ENCODE assay signal across 9 mouse cellular contexts in the genomic region with DNA sequence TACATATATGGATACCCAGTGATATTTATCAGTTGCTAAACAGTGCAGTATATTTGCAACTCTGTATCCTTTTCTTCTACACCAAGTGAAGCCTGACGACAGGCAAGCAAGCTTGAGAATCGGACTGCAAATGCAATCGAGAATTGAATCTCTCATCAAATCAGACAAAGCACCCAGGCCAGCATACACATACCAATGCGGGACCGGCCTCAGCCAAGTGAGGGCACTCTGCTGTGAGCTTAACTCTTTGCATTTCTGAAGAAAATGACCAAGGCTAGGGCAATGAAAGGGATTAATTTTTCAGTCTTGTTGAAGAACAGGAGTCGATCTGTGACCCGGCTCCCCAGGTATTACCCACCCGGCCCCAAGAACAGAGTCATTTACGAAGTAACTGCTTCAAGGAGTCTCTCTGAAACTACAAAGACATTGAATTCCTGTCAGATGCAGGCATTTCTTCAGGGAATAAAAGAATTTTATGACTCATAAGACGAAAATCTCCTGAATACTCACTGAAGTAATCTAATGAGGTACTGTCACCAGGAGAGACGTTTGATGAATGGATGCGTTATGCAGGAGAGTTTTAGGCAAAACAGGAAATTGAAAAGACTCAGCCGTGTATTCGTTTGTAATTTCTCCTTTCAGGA.
A peak's percentile ranks its signal among the peaks of the same experiment; 100 is the strongest.
DNase-seq lines count a peak whose midpoint lies in the region; ATAC-seq and TF ChIP-seq lines count a peak whose summit lies in the region.
"Had no signal": no experiment of that assay in that cellular context is flagged by ENCODE, and none has a peak within 500 bp of the region (broad histone marks: within the 10 kb centered on the region; RNA-seq: fewer than 3 reads in every experiment).

No protein-coding gene starts in this region.

- H3K4me2 ChIP-seq in hindbrain, postnatal 0 days (ENCODE audit: low read depth, low read length) = no peak overlapping the region
- no peak overlapping the region for H3K4me2 ChIP-seq in neural tube, embryonic 15.5 days
- peak overlapping the region; percentile 6 for H3K4me2 ChIP-seq in forebrain, embryonic 16.5 days (ENCODE audit: low read length)

- peak; percentile 18 for DNase-seq in hindbrain, embryonic 10.5 days (ENCODE audit: low spot score)
- DNase-seq in hindbrain, postnatal 0 days (ENCODE audit: low spot score) = no peak
- DNase-seq in neural tube, embryonic 10.5 days (ENCODE audit: extremely low spot score, low spot score) = peak; percentile 12
- no peak for DNase-seq in layer of hippocampus, postnatal 36 days
- DNase-seq in ovary, postnatal 36 days (ENCODE audit: low spot score) = no peak
- DNase-seq: heart, adult 18-20 months had no signal

- 64% methylated on average over 14 of the region's 14 CpGs for WGBS in hindbrain, embryonic 10.5 days
- 49% methylated on average over 14 of the region's 14 CpGs for WGBS in hindbrain, postnatal 0 days
- 48% methylated on average over 14 of the region's 14 CpGs for WGBS in neural tube, embryonic 15.5 days
- WGBS in forebrain, embryonic 16.5 days = 7% methylated on average over 14 of the region's 14 CpGs

- H3K4me1 ChIP-seq in hindbrain, embryonic 10.5 days (replicated peaks) = 0 out of 2 replicates have a peak, but pooled peaks cover 9% of the 10 kb centered on the region
- H3K4me1 ChIP-seq in hindbrain, postnatal 0 days (ENCODE audit: insufficient read depth, low read length) = no peaks in the 10 kb centered on the region
- peaks cover 14% of the 10 kb centered on the region for H3K4me1 ChIP-seq in neural tube, embryonic 15.5 days
- peaks cover 14% of the 10 kb centered on the region for H3K4me1 ChIP-seq in forebrain, embryonic 16.5 days (replicated peaks; ENCODE audit: control insufficient read depth, insufficient read depth, low read length)

- H3K36me3 ChIP-seq in hindbrain, embryonic 10.5 days = no peaks in the 10 kb centered on the region
- H3K36me3 ChIP-seq in hindbrain, postnatal 0 days (ENCODE audit: insufficient read depth, low read length) = no peaks in the 10 kb centered on the region
- no peaks in the 10 kb centered on the region for H3K36me3 ChIP-seq in neural tube, embryonic 15.5 days
- H3K36me3 ChIP-seq in forebrain, embryonic 16.5 days (ENCODE audit: control insufficient read depth, insufficient read depth) = no peaks in the 10 kb centered on the region

- no peaks in the 10 kb centered on the region for H3K9me3 ChIP-seq in hindbrain, embryonic 10.5 days
- H3K9me3 ChIP-seq in hindbrain, postnatal 0 days (ENCODE audit: low read length) = no peaks in the 10 kb centered on the region
- no peaks in the 10 kb centered on the region for H3K9me3 ChIP-seq in neural tube, embryonic 15.5 days (replicated peaks)
- no peaks in the 10 kb centered on the region for H3K9me3 ChIP-seq in forebrain, embryonic 16.5 days (ENCODE audit: control insufficient read depth, low read length)

- H3K27ac ChIP-seq in hindbrain, embryonic 10.5 days = no peak overlapping the region
- H3K27ac ChIP-seq in hindbrain, postnatal 0 days = no peak overlapping the region
- no peak overlapping the region for H3K27ac ChIP-seq in neural tube, embryonic 15.5 days (replicated peaks)
- no peak overlapping the region for H3K27ac ChIP-seq in forebrain, embryonic 16.5 days (ENCODE audit: low read length)
- H3K27ac ChIP-seq: macrophage had no signal

- no peaks in the 10 kb centered on the region for H3K27me3 ChIP-seq in hindbrain, embryonic 10.5 days (ENCODE audit: insufficient read depth, poor library complexity, severe bottlenecking)
- H3K27me3 ChIP-seq in hindbrain, postnatal 0 days (ENCODE audit: insufficient read depth, low read length) = no peaks in the 10 kb centered on the region
- no peaks in the 10 kb centered on the region for H3K27me3 ChIP-seq in neural tube, embryonic 15.5 days (replicated peaks)
- no peaks in the 10 kb centered on the region for H3K27me3 ChIP-seq in forebrain, embryonic 16.5 days (replicated peaks; ENCODE audit: control insufficient read depth, insufficient read depth, low read length)

- no peak for ATAC-seq in hindbrain, postnatal 0 days
- no peak for ATAC-seq in neural tube, embryonic 15.5 days (ENCODE audit: low FRiP score)
- peak; percentile 10; the same call in 1 of the 2 replicates for ATAC-seq in forebrain, embryonic 16.5 days

- no peak overlapping the region for H3K4me3 ChIP-seq in hindbrain, embryonic 10.5 days
- H3K4me3 ChIP-seq in hindbrain, postnatal 0 days (ENCODE audit: low read length) = no peak overlapping the region
- no peak overlapping the region for H3K4me3 ChIP-seq in neural tube, embryonic 15.5 days (replicated peaks)
- H3K4me3 ChIP-seq in forebrain, embryonic 16.5 days (replicated peaks; ENCODE audit: low read length) = no peak overlapping the region

- TF ChIP-seq CTCF in hindbrain, postnatal 0 days (IDR thresholded peaks at IDR 0.05; ENCODE audit: low read depth) = no peak

- no peak overlapping the region for H3K9ac ChIP-seq in hindbrain, postnatal 0 days (replicated peaks; ENCODE audit: low read length)
- no peak overlapping the region for H3K9ac ChIP-seq in neural tube, embryonic 15.5 days (replicated peaks)
- H3K9ac ChIP-seq in forebrain, embryonic 16.5 days (replicated peaks; ENCODE audit: low read depth, low read length) = no peak overlapping the region

Comparison
In these comparisons a context has a peak if more than half of its experiments do, and no peak if none do; other contexts are left out.
1. DNase-seq: peak in hindbrain, embryonic 10.5 days (single experiment) and neural tube, embryonic 10.5 days (single experiment); none in hindbrain, postnatal 0 days (single experiment), layer of hippocampus, postnatal 36 days (0 of 2) and ovary, postnatal 36 days (single experiment).